In genomic region chr8:13676302-13676700, GRCm38 (mm10) we compare ENCODE assay signal across 8 mouse cellular contexts. TPM values are rescaled to one million over a fixed set of nuclear protein-coding genes. Genes with fewer than 3 reads are reported as not detected.
DNase-seq lines count a peak whose midpoint lies in the region; ATAC-seq and TF ChIP-seq lines count a peak whose summit lies in the region.

No protein-coding gene starts in this region.

- H3K27ac ChIP-seq in CH12.LX (ENCODE audit: insufficient read depth, low read depth), result peak overlapping the region; percentile 95
- no peak overlapping the region for H3K27ac ChIP-seq in forebrain, embryonic 11.5 days (ENCODE audit: low read depth, low read length)
- peak overlapping the region; percentile 85 for H3K27ac ChIP-seq in heart, embryonic 16.5 days (ENCODE audit: low read length)
- peak overlapping the region; percentile 43 for H3K27ac ChIP-seq in liver, embryonic 15.5 days (replicated peaks)

- dilution Hi-C loops in CH12.LX (cut with MboI; ENCODE audit: extremely low pct_ligation_motif_present, extremely low pct_unique_long_range_greater_than_20kb, low sequenced_read_pairs), result no loop called here

- H3K9me3 ChIP-seq in CH12.LX (replicated peaks; ENCODE audit: low read length), result no peaks in the 10 kb centered on the region
- H3K9me3 ChIP-seq in forebrain, embryonic 11.5 days (ENCODE audit: control insufficient read depth, low read length), result no peaks in the 10 kb centered on the region
- no peaks in the 10 kb centered on the region for H3K9me3 ChIP-seq in heart, embryonic 16.5 days (replicated peaks; ENCODE audit: control insufficient read depth, low read length)
- no peaks in the 10 kb centered on the region for H3K9me3 ChIP-seq in liver, embryonic 15.5 days (replicated peaks)

- peak overlapping the region; percentile 71 to 91 (median 83) for H3K4me3 ChIP-seq in CH12.LX (replicated peaks in 1 of 3; ENCODE audit: low read depth in 2 of 3, low read length in 2 of 3, poor library complexity in 1 of 3)
- H3K4me3 ChIP-seq in forebrain, embryonic 11.5 days (ENCODE audit: low read depth, low read length), result peak overlapping the region; percentile 72
- peak overlapping the region; percentile 79 for H3K4me3 ChIP-seq in heart, embryonic 16.5 days (ENCODE audit: low read length)
- peak overlapping the region; percentile 67 for H3K4me3 ChIP-seq in liver, embryonic 15.5 days (replicated peaks)

- DNase-seq in CH12.LX (ENCODE audit: extremely low read depth), result no peak
- peak; percentile 80 for DNase-seq in brain, embryonic 14.5 days (ENCODE audit: low read depth)
- peak; percentile 66 for DNase-seq in forebrain, embryonic 11.5 days (ENCODE audit: low spot score)
- peak; percentile 76 for DNase-seq in kidney, postnatal 14 days
- DNase-seq in natural killer cell, adult 2 months (ENCODE audit: low spot score in 2 of 2), result peak; percentile 71 to 76
- DNase-seq in thymus, postnatal 14 days, result peak; percentile 40

- WGBS in forebrain, embryonic 11.5 days, result 1% methylated on average over 12 of the region's 12 CpGs
- under 1% methylated on average over 12 of the region's 12 CpGs for WGBS in heart, embryonic 16.5 days
- WGBS in liver, embryonic 15.5 days (ENCODE audit: insufficient replicate concordance), result under 1% methylated on average over 12 of the region's 12 CpGs

- TF ChIP-seq POLR2A in CH12.LX (IDR thresholded peaks at IDR 0.05; ENCODE audit: low read depth, low read length), result no peak
- TF ChIP-seq POLR2A in brain, embryonic 14.5 days (IDR thresholded peaks at IDR 0.05; ENCODE audit: borderline replicate concordance, extremely low read depth, insufficient read depth, insufficient read length, poor library complexity, severe bottlenecking), result no peak

- TF ChIP-seq EP300 in CH12.LX (IDR thresholded peaks at IDR 0.05; ENCODE audit: low read length), result 0 out of 2 replicates have a peak, but pooled peaks have one; percentile 15

- peak overlapping the region; percentile 55 for H3K9ac ChIP-seq in CH12.LX (ENCODE audit: insufficient read depth, low read depth)
- peak overlapping the region; percentile 71 for H3K9ac ChIP-seq in forebrain, embryonic 11.5 days (ENCODE audit: low read length)
- peak overlapping the region; percentile 82 for H3K9ac ChIP-seq in heart, embryonic 16.5 days (ENCODE audit: low read length)
- H3K9ac ChIP-seq in liver, embryonic 15.5 days, result peak overlapping the region; percentile 57

- TF ChIP-seq RAD21 in CH12.LX (IDR thresholded peaks at IDR 0.05; ENCODE audit: low read depth, low read length), result no peak

- H3K79me2 ChIP-seq in CH12.LX (replicated peaks; ENCODE audit: control insufficient read depth, extremely low read depth, insufficient read depth, poor library complexity, severe bottlenecking), result peaks cover 15% of the 10 kb centered on the region

- in situ Hi-C loops in CH12.LX (cut with MboI; ENCODE audit: low pct_ligation_motif_present, low pct_unique_long_range_greater_than_20kb, low sequenced_read_pairs), result loop anchor here (5.0 to 10.0 kb wide), 3 partner anchors 68 to 124 kb away; no protein-coding TSS in a partner anchor

- peaks cover 1% of the 10 kb centered on the region for H3K27me3 ChIP-seq in CH12.LX (replicated peaks)
- no peaks in the 10 kb centered on the region for H3K27me3 ChIP-seq in forebrain, embryonic 11.5 days (ENCODE audit: control insufficient read depth, insufficient read depth, low read length)
- no peaks in the 10 kb centered on the region for H3K27me3 ChIP-seq in heart, embryonic 16.5 days (ENCODE audit: control insufficient read depth, insufficient read depth, low read length)
- peaks cover 20% of the 10 kb centered on the region; the same call in 1 of the 2 replicates for H3K27me3 ChIP-seq in liver, embryonic 15.5 days

- no peaks in the 10 kb centered on the region for H3K36me3 ChIP-seq in CH12.LX (replicated peaks in 1 of 2; ENCODE audit: control insufficient read depth in 1 of 2, insufficient read depth in 1 of 2, low read length in 1 of 2)
- no peaks in the 10 kb centered on the region for H3K36me3 ChIP-seq in forebrain, embryonic 11.5 days (ENCODE audit: control insufficient read depth, insufficient read depth, low read length)
- H3K36me3 ChIP-seq in heart, embryonic 16.5 days (ENCODE audit: control insufficient read depth, insufficient read depth), result no peaks in the 10 kb centered on the region
- no peaks in the 10 kb centered on the region for H3K36me3 ChIP-seq in liver, embryonic 15.5 days (replicated peaks)

- TF ChIP-seq CTCF in CH12.LX (conservative IDR thresholded peaks at IDR 0.05 in 1 of 2, IDR thresholded peaks at IDR 0.05 in 1 of 2; ENCODE audit: low read depth in 2 of 2, low read length in 2 of 2), result peak in 1 of 2 experiments; percentile 20; a peak in 1 of 4 replicates
- TF ChIP-seq CTCF in brain, embryonic 14.5 days (IDR thresholded peaks at IDR 0.05; ENCODE audit: borderline replicate concordance, extremely low read depth, insufficient read depth, insufficient read length), result peak; percentile 27; the same call in 1 of the 2 replicates

- H3K4me1 ChIP-seq in CH12.LX (ENCODE audit: control insufficient read depth in 1 of 2, insufficient read depth in 2 of 2), result peaks cover 9 to 62% of the 10 kb centered on the region in 2 experiments; a peak in 3 of 4 replicates
- H3K4me1 ChIP-seq in forebrain, embryonic 11.5 days (replicated peaks; ENCODE audit: control insufficient read depth, insufficient read depth, low read length), result peaks cover 4% of the 10 kb centered on the region; the same call in 1 of the 2 replicates
- peaks cover 51% of the 10 kb centered on the region for H3K4me1 ChIP-seq in heart, embryonic 16.5 days (ENCODE audit: control insufficient read depth, insufficient read depth, low read length)
- H3K4me1 ChIP-seq in liver, embryonic 15.5 days (replicated peaks), result peaks cover 70% of the 10 kb centered on the region

- peak overlapping the region; percentile 86 for H3K4me2 ChIP-seq in CH12.LX (ENCODE audit: insufficient read depth, low read depth, poor library complexity, severe bottlenecking)
- H3K4me2 ChIP-seq in forebrain, embryonic 11.5 days (ENCODE audit: low read depth, low read length, severe bottlenecking), result peak overlapping the region; percentile 90
- H3K4me2 ChIP-seq in heart, embryonic 16.5 days (ENCODE audit: low read depth, low read length), result peak overlapping the region; percentile 75
- peak overlapping the region; percentile 96 for H3K4me2 ChIP-seq in liver, embryonic 15.5 days

- no peak for ATAC-seq in forebrain, embryonic 11.5 days (replicated peaks; ENCODE audit: low FRiP score)
- ATAC-seq in heart, embryonic 16.5 days (replicated peaks; ENCODE audit: extremely low read depth, insufficient read depth, low FRiP score), result peak; percentile 10; the same call in 1 of the 2 replicates
- ATAC-seq in liver, embryonic 15.5 days (ENCODE audit: insufficient read depth), result no peak

TF ChIP-seq in CH12.LX, 34 proteins besides CTCF, POLR2A, EP300 and RAD21:
- TF ChIP-seq BHLHE40 (IDR thresholded peaks at IDR 0.05; ENCODE audit: low read depth, low read length), result 0 out of 2 replicates have a peak, but pooled peaks have one; percentile 25
- no peak for TF ChIP-seq ZMIZ1 (IDR thresholded peaks at IDR 0.05; ENCODE audit: low read depth, low read length)
- no peak for TF ChIP-seq SMC3 (IDR thresholded peaks at IDR 0.05; ENCODE audit: low read depth, low read length)
- TF ChIP-seq SIN3A (IDR thresholded peaks at IDR 0.05; ENCODE audit: low read length), result peak; percentile 54

RNA-seq across cellular contexts. Expression of gene Rasa3, which starts 1.1 kb away (rescaled TPM):
- total RNA-seq in CH12.LX (2012; rRNA removed) (20.0 and 28.5 TPM in 2 replicates), CH12.LX (2014; rRNA removed) (13.6 TPM in 2 replicates)
- 12.8 and 13.7 TPM in 2 replicates for polyA plus RNA-seq in CH12.LX (2012; ENCODE audit: insufficient read length, low read depth)
- 25.2 and 33.3 TPM in 2 replicates for polyA plus RNA-seq in brain, embryonic 14.5 days (2012; rRNA removed)
- polyA plus RNA-seq in forebrain, embryonic 11.5 days (2014; fragmentation: Nextera tagmentation; extraction: Ambion mirVana), result 28.0 and 28.6 TPM in 2 replicates
- 26.9 and 27.4 TPM in 2 replicates for polyA plus RNA-seq in heart, embryonic 16.5 days (2015; fragmentation: Nextera tagmentation; extraction: Ambion mirVana)
- 16.4 and 19.0 TPM in 2 replicates for polyA plus RNA-seq in liver, embryonic 15.5 days (2015; fragmentation: Nextera tagmentation; extraction: Ambion mirVana)

RNA-seq across cellular contexts. Expression of gene Cfap97d2, which starts 29.4 kb away (rescaled TPM):
- not detected in 2 replicates for total RNA-seq in CH12.LX (2012; rRNA removed)
- total RNA-seq in CH12.LX (2014; rRNA removed), result not detected in 2 replicates
- polyA plus RNA-seq in CH12.LX (2012; ENCODE audit: insufficient read length, low read depth), result not detected in 2 replicates
- polyA plus RNA-seq in brain, embryonic 14.5 days (2012; rRNA removed), result 1.8 and 2.0 TPM in 2 replicates
- 0.96 and 1.3 TPM in 2 replicates for polyA plus RNA-seq in forebrain, embryonic 11.5 days (2014; fragmentation: Nextera tagmentation; extraction: Ambion mirVana)
- polyA plus RNA-seq in heart, embryonic 16.5 days (2015; fragmentation: Nextera tagmentation; extraction: Ambion mirVana), result 0.20 TPM in 1 of 2 replicates, not detected in the other
- polyA plus RNA-seq in liver, embryonic 15.5 days (2015; fragmentation: Nextera tagmentation; extraction: Ambion mirVana), result 0.12 TPM in 1 of 2 replicates, not detected in the other
